Mouse (Mus musculus): ENCODE results near the gene Cdh5.

Gene Cdh5

GRCm38 (mm10) chr8:104188459-104188858 is 87.0 kb downstream of the Cdh5 start:
- no peak for DNase-seq (ENCODE audit: low spot score in 2 of 2)

DNA sequence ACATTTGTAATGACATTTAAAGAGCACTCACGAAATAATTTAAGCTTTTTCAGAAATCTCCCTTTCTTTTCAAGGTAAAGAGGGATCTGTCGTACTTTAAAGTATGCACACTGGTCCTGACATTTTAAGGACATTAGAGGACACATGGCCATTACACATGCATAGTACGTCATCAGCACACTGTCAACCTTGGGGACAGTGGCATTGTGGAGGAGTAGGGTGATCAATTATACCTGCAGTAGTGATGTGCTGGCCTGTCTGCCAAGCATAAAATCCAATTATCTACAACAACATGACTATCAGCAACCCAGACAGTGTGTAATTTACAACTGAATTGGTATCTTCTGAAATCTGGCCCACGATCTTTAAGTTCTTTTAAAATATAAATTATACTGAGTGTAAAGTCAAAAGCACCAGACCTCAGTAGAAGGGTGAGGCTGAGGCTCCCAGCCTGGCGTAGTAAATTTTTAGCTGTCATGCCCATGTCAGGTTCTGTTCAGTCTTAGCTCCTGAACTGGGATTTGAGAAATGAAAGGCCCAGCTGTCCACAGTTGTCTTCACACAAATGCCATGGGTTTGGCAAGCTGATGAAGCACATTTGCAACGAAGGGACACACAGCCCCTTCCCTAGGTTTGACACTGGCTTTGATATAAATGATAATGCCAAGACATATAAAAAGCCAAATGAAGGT is 89.5 kb downstream of the Cdh5 start:
- DNase-seq (ENCODE audit: low spot score in 2 of 2), result no peak

DNA sequence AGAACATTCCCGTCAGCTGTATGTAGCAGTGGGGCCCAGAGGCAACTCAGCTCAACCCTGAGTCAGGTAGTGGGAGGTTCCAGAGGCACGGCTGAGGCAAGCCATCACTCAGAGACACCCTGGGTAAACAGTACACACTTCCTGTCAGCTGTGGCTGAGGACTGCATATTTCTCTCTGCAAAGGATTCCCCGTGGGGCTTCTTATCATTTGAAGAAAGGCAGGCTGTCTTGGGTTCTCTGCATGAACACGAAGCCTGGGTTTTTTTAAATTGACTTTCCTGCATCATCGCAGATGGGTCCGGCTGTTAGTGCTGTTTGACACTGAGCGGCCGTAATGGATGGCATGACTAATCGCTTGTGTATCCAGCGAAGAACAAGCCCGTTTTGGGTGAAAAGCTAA is 90.1 kb downstream of the Cdh5 start:
- no peak for DNase-seq (ENCODE audit: low spot score in 2 of 2)
